Mouse (Mus musculus) T-cell, adult 2 months (primary cell): Measurements from ENCODE around the gene Mafb.

Experiments
- DNase-seq: peaks from one replicate; pipeline ENCODE4 v3.0.0; 2022; ENCODE audit warnings: low spot score

The Mafb gene

GRCm38 (mm10) chr2:160325105-160325644, 41.7 kb downstream of the Mafb start:
- DNase-seq, result no peak

- DNase-seq, result no peak
Measured at GRCm38 (mm10) chr2:160321829-160322228, 45.0 kb downstream of the Mafb start.

GRCm38 (mm10) chr2:160318255-160318654, 48.6 kb downstream of the Mafb start:
- DNase-seq, result no peak
